Mouse (Mus musculus) spleen, embryonic (tissue): Measurements from ENCODE around the gene Zfp553.
"Not testable (repeated sequence)": the region's sequence is repeated elsewhere in the genome, so short reads cannot be mapped to it uniquely, and the experiment has no call there.

Source experiments
- CTCF ChIA-PET: fragments of 350-600 bp; sonication (Branson Sonifier 250); formaldehyde crosslinking; loops from one replicate; lab custom pipeline; 2022; lab: Charles Lee

Zfp553 gene

GRCm38 (mm10) chr7:127231826-127232621, 837 bp upstream of the Zfp553 start:
- CTCF ChIA-PET, result interaction anchor here (0.7 kb wide), 2 partner anchors 22 to 56 kb away, joined by 4 to 9 read pairs; no protein-coding TSS in a partner anchor

GRCm38 (mm10) chr7:127233368-127233749, 498 bp downstream of the Zfp553 start:
- CTCF ChIA-PET, result no interaction called here

- CTCF ChIA-PET, result no interaction called here
These were observed 904 bp downstream of the Zfp553 start for GRCm38 (mm10) chr7:127233765-127234164.

GRCm38 (mm10) chr7:127234777-127235176, 1.9 kb downstream of the Zfp553 start:
- CTCF ChIA-PET, result interaction anchor here (0.6 kb wide), 1 partner anchor 8 kb away, joined by 10 read pairs; no protein-coding TSS in a partner anchor

GRCm38 (mm10) chr7:127243361-127243867, 10.6 kb downstream of the Zfp553 start:
- CTCF ChIA-PET, result no interaction called here

- CTCF ChIA-PET, result no interaction called here
These were observed 11.2 kb downstream of the Zfp553 start, which contains the start of gene Zfp771 for GRCm38 (mm10) chr7:127243870-127244657. Gene Zfp771, plus strand, starts transcription at chr7:127244274.

GRCm38 (mm10) chr7:127244658-127245510, 12.0 kb downstream of the Zfp553 start:
- CTCF ChIA-PET, result interaction anchor here (0.5 kb wide), 1 partner anchor 799 kb away, joined by 6 read pairs; no protein-coding TSS in a partner anchor

- CTCF ChIA-PET, result not testable (repeated sequence)
These were observed 17.6 kb downstream of the Zfp553 start for GRCm38 (mm10) chr7:127250511-127250910.

GRCm38 (mm10) chr7:127252414-127252813, 19.6 kb downstream of the Zfp553 start:
- CTCF ChIA-PET, result no interaction called here

GRCm38 (mm10) chr7:127253341-127253740, 20.5 kb downstream of the Zfp553 start:
- CTCF ChIA-PET, result no interaction called here

GRCm38 (mm10) chr7:127253821-127254769, 21.2 kb downstream of the Zfp553 start:
- CTCF ChIA-PET, result interaction anchor here (0.6 to 0.9 kb wide), 2 partner anchors 23 to 25 kb away, joined by 4 to 9 read pairs; no protein-coding TSS in a partner anchor

- CTCF ChIA-PET, result interaction anchor here (0.9 kb wide), 1 partner anchor 24 kb away, joined by 4 read pairs; no protein-coding TSS in a partner anchor
These were observed 22.1 kb downstream of the Zfp553 start for GRCm38 (mm10) chr7:127255008-127255407.

- CTCF ChIA-PET, result no interaction called here
These were observed 23.1 kb downstream of the Zfp553 start for GRCm38 (mm10) chr7:127255965-127256364.

GRCm38 (mm10) chr7:127256518-127256917, 23.7 kb downstream of the Zfp553 start:
- CTCF ChIA-PET, result no interaction called here

- CTCF ChIA-PET, result no interaction called here
These were observed 26.5 kb downstream of the Zfp553 start for GRCm38 (mm10) chr7:127259186-127259905.

- CTCF ChIA-PET, result interaction anchor here (0.6 kb wide), 1 partner anchor 126 kb away, joined by 9 read pairs; no protein-coding TSS in a partner anchor
These were observed 27.6 kb downstream of the Zfp553 start, which contains the start of gene Dctpp1 for GRCm38 (mm10) chr7:127260309-127261111. Gene Dctpp1, minus strand, starts transcription at chr7:127260709.

GRCm38 (mm10) chr7:127262218-127262961, 29.5 kb downstream of the Zfp553 start:
- CTCF ChIA-PET, result no interaction called here
